Mouse (Mus musculus) erythroblast, adult 5-6 weeks (primary cell): ENCODE measurements at regions not wholly inside any gene's neighbourhood (a gene's known extent, or its start where the extent isn't known, plus 50 kb on each side); places are given as distances from the start of the nearest gene placed in this dataset.

Experiments used
- ATAC-seq: replicated peaks from 2 replicates; pipeline ENCODE4 v1.8.0; 2016; ENCODE audit warnings: moderate number of reproducible peaks, mild to moderate bottlenecking, moderate TSS enrichment, inconsistent platforms; ENCODE audit not compliant: poor library complexity, low FRiP score, severe bottlenecking

DNA sequence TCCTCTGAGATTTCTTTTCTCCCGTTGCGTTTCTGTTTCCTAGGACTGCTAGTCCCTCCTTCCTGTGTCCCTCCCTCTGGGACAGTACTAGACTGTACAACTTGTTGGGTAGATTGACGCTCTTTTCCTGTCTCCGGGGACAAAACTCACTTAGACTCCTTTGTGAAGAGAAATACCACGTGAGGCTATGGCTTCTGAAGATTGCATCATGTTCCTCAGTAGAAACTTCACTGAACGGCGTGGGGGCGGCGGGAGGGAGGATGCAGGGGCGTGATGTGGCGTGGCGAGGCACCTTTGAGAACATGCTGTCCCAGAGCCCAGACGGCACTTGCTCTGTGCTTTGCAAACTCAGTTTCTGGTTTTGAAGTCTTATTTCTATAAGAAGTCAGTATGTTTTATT, 78.5 kb downstream of the Spata18 start:
- no peak for ATAC-seq

DNA sequence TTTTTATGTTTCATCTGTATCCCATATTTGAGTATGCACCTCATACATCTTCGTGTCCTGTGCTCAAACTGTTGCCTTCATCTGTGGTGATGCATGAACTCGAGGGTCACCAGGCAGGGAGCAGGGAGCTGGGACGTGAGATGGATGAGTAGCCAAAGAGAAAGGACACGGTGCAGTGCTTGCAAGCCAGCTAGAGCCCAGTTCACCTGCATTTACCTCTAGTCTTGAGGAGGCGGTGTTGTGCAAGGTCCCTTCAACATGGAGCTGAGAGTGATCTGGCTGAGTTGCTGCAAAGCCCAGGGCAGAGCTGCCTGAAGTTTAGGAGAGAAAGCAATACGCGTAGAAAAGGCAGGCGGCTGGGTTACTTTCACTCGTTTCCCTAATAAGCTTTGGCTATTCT, 80.2 kb downstream of the Spata18 start:
- ATAC-seq = no peak

DNA sequence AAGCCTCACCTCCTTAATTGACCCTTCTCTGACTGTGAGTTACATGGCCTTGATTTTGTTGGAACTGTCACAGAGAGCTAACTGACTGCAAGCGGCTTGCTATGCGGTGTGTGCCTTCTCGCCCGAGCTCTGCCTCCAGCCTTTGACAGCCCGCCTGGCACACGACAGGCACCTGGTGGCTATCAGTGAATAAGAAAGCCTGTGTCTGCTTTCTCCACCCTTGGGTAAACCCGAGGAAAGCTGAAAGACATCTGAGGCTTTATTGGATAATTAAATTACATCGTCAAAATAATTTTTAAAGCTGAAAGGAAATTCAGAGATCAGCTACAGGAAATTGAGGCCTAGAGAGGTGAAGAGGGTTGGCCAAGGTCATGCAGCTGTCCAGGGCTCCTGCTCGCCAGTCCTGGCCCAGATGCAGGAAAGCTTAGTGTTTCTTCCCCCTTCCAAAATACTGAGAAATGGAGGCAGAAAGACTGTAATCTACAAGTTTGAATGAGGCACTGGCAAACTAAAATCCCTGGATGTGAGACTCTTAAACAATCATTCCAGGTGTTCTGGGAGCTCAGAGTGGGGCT, 80.9 kb downstream of the Spata18 start:
- no peak for ATAC-seq

DNA sequence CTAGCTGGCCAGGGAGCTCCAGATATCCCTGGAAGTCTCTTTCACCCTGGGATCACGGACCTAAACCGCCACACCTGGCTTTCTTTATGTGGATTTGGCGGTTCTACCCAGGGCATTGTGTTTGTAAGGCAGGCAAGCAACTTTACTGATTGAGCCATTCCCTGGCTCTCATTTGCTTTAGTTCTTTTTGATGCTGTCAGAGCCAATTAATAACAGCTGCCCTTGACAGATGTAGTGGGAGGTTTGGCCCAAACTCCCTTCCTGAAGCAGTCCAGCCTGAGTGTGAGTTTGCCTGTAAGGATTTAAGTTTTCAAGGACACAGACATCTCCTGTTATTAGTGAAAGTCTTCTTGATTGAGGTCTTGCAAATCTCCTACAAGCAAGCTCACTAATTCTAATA, 89.6 kb downstream of the Spata18 start:
- no peak for ATAC-seq

DNA sequence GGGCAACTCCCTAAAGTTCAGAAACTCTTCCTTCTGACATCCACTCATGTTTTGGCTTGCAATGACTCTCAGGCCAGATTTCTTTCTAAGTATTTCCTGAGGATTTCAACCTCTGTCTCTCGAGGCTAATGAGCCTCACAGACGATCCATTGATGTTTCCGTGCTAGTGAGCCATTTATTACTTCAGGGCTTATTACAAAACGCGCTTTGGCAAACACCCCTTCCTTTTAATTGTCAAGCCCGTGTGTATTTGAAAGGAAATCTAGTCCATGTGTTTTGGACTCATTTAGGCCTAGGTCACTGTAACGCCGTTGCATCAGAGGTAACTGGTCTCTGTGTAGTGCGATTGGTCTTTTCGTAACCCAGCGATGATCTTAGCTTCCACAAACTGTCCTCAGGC, 90.3 kb downstream of the Spata18 start:
- ATAC-seq = no peak

DNA sequence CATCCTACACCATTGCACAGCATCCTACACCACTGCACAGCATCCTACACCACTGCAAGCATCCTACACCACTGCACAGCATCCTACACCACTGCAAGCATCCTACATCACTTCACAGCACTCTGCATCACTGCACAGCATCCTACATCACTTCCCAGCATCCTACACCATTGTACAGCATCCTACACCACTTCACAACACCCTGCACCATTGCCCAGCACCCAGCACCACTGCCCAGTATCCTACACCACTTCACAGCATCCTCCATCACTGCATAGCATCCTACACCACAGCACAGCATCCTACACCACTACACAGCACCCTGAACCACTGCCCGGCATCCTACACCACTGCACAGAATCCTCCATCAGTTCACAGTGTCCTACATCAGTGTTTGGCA, 92.8 kb downstream of the Spata18 start:
- no peak for ATAC-seq

DNA sequence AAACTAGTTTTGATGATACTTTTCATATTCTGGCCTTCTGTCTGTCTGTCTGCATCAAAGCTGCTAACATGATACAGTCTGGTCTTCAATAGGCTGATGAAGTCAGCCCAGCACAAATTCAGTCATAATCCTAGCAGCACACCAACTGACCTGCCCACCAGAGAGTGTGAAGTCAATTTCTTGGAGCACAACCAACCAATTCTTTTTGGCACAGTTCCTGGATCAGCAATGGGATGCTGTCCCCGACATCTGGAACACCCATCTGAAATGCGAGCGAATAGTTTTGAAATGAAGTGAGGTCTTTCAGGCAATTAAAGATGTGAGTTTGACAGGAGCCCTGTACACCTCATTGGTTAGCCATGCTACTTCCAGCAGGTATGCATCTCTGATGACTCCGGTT, 98.6 kb downstream of the Spata18 start:
- no peak for ATAC-seq

DNA sequence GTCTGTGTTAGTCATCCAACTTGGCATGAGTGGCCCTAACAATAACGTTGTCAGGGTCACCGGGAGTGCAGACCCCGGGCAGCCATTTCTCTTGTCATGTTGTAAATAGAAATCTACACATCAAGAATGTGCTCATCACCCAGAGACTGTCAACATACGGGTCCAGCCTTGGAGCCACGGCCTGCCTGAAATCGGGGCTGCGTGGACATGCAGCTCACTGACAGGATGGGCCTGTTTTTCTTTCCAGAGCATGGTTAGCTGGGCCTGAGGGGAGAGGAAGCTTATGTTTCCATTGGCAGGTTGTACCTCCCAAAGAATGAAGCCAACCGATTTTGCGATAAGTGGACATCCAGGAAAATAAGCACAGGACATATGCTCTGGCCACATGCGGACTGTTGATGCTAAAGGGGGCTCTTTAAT, 101.1 kb downstream of the Spata18 start:
- ATAC-seq = no peak

DNA sequence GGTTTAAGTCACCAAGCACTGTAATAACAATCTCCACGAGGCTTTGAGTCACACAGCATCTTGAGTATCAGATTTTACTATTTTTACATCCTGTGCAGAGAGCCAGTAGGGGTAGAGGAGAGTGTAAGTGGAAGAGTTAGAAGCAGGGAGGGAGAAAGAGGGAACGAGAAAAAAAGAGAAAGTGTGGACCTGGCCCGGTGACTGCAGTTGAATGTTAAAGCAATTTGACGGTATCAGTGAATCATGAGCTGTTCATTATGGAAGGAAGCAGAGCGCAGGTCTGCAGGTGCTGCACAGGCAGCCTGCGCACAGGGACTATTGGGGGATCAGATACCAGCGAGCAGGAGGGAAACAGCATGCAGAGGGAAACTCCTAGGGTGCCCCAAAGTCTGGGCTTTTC, 102.6 kb downstream of the Spata18 start:
- ATAC-seq = no peak

DNA sequence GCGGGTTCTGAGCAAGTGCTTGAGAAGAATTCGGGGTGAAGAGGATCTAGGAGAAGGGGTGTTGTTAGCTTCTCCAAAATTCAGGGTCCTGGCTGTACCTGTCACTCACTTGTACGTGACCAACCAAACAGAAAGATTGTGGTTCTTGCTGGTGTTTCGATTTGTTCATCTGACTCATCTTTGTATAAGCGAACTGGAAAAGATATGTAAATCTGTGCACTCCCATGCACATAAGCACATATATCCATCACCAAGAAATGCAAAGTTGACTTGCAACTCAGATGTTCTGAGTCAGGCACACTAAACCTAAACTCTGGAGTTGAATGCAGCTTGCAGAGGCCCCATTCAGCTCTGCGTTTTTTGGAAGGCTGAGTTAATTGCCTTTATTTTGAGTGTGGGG, 107.4 kb downstream of the Spata18 start:
- no peak for ATAC-seq

DNA sequence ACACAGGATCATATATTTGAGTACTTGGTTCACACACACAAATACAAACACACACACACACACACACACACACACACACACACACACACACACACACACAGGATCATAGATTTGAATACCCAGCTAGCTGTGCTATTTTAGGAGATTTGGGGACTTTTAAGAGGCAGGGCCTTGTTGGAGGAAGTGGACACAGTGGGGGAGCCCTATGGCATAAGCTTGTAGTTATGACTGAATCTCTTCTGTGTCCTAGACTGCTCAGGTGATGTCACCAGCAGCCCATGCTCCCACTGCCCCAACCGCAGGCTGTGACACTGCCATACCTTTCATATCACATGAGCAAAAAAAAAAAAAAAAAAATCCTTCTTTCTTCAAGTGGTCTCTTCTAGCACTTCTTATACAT, 110.1 kb downstream of the Spata18 start:
- ATAC-seq = no peak

DNA sequence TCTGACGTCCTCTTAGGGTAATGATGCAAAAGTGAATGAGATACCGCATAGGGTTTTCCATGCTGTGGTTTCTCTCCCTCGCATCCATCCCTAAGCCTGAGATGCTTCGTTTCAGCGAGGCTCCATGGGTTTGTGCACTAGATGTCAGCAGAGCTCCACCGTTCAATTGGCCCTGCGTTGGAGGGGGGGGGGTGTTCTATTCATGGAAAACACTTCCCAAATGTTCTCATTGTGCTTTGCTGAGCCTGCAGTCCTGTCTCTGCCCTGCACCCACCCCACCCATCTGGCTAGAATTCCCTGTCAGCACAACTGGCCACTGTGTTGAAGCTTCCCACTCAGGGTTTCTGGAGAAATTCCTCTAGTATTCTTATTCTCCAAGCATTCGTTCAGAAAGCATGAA, 110.5 kb downstream of the Spata18 start:
- ATAC-seq = no peak

DNA sequence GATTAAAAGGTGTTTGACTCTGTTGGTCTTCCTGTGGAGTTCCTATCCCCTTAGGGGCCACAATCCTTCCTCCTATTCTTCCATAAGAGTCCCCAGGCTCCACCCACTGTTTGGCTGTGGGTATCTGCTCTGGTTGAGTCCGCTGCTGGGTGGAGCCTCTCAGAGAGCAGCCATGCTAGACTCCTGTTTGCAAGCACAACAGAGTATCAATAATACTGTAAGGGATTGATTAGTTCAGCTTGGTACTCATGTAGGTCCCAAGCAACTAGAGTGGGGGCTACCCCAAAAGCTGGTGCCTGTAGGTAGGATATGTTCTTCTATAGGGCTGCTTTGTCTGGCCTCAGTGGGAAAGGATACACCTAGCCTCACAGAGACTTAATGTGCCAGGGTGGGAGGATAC, 113.0 kb downstream of the Spata18 start:
- ATAC-seq = no peak

DNA sequence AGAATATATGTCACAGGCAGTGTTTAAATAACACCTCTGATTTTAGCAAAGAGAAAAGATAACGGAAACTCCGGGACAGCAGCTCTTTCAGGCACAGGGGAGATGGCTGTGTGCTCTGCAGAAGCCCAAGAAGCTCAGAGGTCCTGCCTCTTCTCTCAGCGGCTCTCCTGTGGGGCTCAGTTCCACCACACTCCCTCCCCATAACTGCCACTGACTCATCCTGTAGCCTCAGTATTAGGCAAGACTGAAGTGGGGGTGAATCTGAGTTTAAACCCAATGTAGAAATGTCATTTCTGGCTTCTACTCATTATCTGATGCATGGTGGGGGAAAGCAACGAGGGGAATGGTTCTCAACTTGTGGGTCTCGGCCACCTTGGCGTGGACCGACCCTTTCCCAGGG, 114.3 kb downstream of the Spata18 start:
- ATAC-seq = no peak

DNA sequence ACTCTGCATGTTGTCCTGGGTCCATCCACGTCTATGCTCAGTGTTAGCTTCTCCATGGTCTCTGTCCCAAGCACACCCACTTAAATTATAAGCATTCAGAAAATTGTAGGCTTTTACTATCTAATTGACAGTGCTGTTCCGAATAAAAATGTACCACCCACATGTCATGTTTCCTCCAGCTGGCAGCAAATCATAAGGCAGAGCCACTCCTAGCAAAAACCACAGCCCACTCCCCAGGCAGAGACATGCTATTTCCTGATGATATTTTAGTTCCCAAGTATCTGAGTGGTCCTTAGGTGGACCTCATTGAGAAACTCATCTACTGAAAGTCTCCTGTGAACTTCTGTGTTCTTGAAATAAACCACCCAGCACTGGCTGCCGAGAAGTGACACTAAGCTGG, 117.1 kb downstream of the Spata18 start:
- ATAC-seq = no peak

DNA sequence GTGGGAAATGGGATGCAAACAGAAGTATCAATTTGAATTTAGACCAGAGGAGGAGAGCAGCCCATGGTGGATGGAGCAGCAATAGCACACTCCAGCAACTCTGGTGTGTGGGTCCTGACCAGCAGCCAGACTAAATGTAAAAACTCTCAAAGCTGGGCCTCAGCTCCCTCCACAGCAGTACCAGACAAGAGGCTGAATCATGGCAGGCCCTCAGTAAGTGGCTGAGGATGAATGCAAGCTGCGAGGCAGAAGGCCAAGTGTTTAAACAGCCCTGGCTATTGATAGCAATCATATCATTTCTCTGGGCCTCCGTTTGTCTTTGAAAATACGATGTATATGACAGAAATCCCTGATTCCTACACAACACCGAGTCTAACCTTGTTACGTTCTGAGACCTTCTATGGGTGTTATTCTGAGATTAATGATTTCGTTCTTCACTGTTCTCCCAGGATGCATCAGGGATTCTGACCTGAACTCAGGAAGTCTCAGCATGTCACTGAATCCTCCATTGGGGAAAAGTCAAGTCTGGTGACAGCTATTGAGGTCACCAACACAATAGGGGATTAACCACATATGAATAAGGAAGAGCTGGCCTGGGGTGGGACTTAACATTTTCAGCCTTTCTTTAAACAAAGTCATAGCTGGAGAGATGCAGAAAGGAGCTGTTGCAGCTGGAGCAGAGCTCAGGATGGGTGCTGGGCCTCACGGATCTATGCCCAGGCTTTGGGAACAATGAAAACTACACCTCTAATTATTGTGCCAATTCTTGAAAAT, 124.8 kb downstream of the Spata18 start:
- ATAC-seq = no peak

DNA sequence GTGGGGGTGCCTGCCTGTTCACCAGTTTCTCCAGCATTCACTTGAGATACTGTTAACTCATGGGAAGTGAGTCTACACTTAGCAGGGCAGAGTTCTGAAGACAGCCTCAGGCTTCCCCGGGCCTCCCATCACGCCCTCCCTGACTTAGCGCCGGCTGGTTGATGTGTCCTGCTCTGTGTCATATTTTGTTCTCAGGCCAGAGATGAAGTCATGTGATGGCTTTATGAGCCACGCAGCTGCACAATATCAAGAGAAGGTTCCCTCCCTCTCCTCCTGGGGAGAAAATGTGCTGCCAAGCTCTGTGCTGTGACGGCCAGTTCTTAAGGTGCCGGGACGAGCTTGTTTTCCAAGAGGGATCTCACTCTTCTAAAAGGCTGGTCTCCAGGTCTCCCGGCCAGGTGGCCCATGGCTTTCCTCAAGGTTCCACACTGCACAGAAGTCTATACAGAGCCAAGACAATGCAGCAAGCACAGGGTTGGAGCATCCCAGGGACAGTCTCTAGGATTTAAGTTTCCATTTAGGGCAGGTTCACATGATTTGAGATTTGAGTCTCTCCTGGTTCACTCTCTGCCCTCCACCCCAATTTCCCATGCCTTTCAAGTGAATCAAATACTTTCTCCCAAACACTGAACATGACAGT, 126.2 kb downstream of the Spata18 start:
- no peak for ATAC-seq

DNA sequence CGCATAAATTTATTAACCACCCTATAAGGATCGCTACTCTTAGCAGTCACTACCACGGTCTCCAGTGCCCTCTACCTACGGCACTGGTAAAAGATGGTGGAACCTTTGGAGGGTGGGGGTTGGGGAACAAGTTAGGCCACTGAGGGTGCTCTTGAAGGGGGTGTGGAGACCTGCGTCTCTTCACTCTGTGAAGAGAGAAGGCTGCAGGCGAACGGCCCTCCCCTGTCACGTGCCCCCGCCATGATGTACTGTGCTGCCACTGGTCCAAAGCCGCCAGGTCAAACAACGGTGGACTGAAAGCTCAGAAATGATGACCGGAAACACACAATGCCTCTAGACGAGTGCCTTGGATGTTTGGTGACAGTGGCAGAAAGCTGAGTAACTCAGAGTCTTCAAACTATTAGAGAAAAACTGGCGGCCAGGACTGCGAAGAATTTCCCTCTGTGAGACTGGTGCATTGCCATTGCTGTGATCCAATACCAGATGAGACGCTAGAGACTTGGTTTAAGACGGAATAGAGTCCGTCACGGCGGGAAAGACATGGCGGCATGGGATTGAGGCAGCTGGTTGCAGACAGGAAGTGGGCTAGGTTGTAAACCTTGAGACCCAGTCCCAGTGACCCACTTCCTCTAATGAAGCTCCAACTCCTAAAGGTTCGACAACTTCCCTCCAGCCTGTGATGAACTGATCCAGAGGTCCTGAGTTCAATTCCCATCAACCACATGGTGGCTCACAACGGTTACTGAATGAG, 130.2 kb downstream of the Spata18 start:
- no peak for ATAC-seq

DNA sequence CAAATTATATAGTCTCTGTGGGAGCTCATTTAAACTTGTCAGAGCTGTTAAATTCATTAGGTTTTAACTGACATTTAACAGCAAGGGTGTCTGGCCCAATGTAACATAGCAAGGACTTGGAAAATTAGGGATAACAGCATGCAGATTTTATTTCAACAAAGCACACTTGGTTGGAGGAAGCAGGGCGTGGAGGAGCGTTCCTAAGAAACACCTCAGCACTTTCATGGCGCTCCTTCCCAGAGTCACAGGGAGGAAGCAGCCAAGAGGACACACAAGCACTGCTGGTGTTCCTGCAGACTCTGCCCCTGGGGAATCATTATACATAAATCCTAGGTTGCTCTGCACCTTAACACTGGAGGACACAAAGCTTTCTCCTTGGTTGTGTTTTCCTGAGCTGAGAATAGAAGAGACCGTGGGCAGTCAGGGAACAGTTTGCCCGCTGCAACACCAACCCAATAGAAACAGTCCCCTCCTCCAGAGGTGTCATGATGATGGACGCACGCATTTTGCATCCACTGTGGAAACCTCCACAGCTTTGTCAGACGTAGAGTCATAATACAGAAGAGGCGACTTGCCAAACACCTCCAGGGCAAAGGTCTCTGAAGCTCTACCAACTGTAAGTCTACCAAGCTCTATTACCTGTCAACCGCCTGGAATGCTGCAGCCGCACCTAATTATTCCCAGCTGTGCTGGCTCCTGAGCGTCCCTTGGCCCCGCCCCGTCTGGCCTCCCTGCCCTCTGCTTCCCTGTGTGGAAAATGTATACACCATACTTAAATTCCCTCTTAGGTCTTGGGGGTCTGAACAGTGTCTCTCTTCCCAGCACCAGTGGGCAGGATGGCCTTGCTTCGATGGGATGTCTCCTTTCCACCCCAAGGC, 131.3 kb downstream of the Spata18 start:
- ATAC-seq = no peak

DNA sequence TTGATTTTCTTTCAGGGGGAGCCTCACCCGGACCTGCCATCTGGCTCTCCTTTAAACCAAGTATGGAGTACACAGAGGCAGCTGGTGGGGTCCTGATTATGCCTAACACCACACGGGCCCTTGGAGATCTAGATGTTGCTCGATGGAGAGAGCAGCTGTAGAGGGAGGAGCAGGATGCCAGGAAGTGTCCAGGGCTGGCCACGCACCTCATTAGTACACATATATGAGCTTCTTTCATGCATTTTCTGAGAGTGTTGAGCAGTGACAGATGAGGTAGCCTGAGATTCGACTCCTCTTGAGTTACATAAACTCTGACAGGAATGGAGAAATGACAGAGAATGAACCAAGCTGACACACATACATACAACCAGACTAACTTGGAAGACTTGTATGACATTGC, 136.1 kb downstream of the Spata18 start:
- no peak for ATAC-seq
